Mouse (Mus musculus): ENCODE measurements around the gene Gigyf1. TPM values are rescaled to one million over a fixed set of nuclear protein-coding genes. Genes with fewer than 3 reads are reported as not detected.
A peak's percentile ranks its signal among the peaks of the same experiment; 100 is the strongest.

The Gigyf1 gene
- total RNA-seq, 1 experiment from 2014 or later = 12.5 TPM

DNA sequence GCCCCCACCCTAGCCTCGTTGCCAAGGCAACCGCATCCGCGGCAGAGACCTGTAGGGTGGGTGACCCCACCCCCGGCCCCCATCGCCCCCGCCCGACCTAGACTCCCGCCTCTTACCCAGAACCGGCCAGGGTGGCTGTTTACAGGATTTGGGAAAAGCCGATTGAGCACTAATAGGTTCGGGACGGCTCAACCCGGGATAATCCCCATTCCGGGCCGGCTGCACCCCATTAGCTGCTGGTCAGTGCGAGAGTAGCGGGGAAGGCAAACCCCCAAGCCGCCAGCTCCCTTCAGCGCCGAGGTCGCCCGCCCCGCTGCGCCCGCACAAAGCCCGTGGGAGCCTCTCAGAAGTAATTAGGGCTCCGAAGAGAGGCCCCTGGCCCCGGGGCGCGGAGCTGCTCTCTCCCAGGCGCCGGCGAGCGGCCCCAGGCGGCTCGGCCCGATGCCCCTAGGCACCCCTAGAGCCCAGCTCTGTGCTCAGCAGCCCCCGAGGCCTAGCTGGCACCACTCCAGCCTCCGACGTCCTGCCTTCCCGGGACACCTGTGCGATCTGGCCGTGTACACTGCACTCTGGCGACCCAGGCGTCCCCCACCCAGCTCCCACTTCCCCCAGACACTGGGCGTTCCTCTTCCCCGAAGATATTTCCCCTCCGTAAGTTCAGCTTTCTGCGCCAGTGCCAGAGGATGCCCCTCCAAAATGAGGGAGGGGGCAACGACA lies 13.2 kb downstream of the Gigyf1 start:
- ATAC-seq (replicated peaks; ENCODE audit: low read depth, poor library complexity, severe bottlenecking) = no peak

DNA sequence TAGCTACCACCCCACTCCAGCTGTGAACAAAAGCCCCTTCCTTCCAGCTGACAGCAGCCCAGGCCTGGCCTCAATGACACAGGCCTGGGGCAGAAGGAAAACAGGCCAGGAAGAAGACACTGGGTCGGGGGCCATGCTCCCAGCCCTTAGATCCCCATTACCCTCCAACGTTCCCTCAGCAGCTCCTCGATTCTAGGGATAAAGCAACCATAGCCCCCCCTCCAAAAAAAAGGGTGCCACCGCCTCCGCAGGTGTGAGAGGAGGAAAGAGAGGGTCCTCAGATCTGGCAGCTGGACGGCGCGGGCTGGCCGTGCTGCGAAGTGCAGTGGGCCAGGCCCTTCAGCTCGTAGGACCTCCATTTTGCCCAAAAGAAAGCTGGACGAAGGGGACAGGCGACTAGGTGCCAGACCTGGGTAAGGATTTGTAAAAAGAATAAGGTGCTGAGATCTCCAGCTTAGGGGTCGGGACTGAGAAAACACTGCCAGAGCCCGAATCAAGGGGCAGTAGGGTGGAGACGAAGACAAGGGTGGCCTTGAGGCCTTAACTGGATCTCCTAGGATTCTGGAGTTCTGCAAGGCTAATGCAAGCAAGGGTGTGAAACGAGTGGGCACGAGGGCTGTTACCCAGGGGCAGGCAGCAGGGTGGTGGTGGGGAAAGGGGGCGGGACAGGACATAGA lies 13.9 kb downstream of the Gigyf1 start:
- ATAC-seq (replicated peaks; ENCODE audit: low read depth, poor library complexity, severe bottlenecking) = no peak

DNA sequence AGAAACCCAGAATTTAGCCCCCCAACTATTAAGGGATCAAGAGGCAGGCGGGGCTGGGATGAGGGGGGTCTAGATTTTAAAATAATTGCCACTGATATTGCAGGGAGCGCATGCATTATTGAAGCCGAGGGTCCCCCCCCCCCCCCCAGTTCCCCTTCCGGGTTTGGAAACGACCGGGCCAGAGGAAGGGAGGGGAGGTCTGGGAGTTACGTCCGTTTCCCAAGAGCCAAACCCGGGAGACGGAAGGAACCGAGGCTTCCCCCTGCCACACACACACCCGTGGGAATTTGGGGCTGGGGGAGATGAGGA lies 14.4 kb downstream of the Gigyf1 start:
- peak; percentile 15 for ATAC-seq (replicated peaks; ENCODE audit: low read depth, poor library complexity, severe bottlenecking)

DNA sequence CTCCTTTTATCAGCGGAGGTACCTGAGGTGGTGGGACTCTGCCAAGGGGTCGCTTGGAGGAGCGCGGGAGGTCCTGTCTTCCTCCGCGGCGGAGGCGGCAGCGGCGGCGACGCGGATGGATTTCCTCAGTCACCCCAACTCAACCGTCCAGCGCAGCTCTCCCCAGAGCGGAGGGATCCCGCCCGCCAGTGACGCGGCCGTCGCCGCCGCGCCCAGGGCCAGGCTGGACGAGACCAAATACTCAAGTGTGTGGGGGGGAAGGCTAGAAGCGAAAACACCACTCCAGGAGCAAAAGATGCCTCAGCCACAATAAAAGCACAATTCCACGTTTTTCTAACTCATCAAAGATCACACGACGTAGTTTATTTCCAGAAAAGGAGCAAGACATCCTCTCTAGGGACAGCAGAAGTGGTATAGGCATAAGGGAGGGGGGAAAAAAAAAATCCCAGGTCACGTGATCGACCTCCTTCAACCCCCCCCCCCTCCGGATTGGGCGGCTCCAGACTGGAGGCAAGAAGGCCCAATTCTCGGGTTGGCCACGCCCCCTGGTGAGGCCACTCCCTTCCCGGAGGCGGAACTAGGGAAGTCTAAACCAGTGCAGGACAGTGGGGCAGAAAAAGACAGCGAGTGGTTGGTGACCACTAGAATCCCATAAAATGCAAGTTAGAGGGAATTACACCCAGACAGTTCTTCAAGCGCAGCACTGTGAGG lies 14.9 kb downstream of the Gigyf1 start, which contains the start of the genes Epo and Gnb2:
Gene Epo (minus strand): TSS at position 126 of the 711 bp plus-strand sequence.
Gene Gnb2 (minus strand): TSS at position 394 of the 711 bp plus-strand sequence.
- peak; percentile 81 for ATAC-seq (replicated peaks; ENCODE audit: low read depth, poor library complexity, severe bottlenecking)

DNA sequence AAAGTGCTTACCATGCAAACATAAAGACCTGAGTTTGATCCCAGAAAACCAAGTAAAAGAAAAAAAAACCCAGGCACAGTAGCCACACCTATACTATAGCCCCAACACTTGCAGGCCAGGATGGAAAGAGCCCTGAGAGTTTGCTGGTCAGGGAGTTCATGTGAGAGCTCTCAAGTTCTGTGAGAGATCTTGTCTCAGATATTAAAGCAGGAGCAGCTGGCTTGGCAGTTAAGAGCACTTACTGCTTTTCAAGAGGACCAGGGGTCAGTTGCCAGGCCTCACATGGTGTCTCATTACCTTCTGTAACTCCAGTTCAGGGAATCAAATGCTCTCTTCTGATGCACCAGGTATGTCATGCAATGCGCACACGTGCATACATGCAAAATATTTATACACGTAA lies 16.4 kb downstream of the Gigyf1 start:
- no peak for ATAC-seq (replicated peaks; ENCODE audit: low read depth, poor library complexity, severe bottlenecking)

DNA sequence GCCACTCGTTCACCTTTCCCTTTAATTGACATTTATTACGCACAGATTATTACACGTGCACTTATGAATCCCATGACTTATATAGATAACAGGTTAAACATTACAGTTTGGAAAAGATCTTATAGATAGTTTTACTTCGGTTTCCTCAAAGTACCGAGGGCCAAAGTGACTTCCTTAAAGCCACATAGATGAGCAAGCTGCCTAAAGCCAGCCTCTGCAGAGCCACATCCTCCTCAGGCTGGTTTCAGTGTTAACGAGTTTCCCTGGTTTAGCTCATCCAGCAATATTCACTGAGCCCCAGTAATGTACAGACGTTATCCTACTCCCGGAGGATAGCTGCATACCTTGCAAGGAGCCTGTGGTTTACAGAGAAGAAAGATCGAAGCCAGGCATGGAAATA lies 17.0 kb downstream of the Gigyf1 start:
- ATAC-seq (replicated peaks; ENCODE audit: low read depth, poor library complexity, severe bottlenecking) = no peak

DNA sequence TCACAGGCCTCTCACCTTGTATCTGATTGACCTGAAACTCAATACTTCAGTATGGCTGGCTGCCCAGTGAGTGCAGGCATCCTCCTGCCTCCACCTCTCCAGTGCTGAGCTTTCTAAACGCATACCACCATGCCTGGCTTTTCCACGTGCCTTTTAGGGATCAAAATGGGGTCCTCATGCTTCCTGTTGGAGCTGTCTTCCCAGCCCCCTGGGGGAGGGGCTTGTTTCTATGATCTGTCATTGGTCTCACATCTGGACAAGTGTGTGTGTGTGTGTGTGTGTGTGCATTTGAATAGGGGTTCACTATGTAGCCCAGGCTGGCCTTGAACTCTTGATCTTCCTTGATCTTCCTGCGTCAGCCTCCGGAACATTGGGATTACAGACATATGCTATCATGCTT lies 19.1 kb downstream of the Gigyf1 start:
- no peak for ATAC-seq (replicated peaks; ENCODE audit: low read depth, poor library complexity, severe bottlenecking)

DNA sequence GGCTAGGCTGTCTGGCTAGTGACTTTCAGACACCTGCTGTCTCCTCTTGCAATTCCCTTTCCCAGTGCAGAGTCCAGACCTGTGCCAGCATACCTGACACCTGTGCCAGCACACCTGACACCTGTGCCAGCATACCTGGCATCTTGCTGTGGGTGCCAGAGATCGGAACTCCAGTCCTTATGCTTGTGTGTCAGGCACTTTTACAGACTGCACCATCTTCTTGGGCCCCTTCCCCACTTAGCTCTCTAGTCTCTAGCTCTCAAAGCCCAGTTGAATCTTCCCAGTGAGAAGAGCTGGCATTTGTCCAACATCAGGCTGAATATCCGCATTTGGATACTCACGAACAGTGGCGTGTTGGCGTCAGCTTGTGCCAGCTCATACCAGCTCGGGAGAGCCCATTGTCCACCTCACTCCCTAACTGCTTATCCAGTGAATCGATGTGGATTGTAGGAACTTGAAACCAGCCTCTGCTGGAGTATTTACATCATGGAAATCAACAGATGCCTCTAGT lies 21.0 kb downstream of the Gigyf1 start:
- ATAC-seq (replicated peaks; ENCODE audit: low read depth, poor library complexity, severe bottlenecking) = no peak

DNA sequence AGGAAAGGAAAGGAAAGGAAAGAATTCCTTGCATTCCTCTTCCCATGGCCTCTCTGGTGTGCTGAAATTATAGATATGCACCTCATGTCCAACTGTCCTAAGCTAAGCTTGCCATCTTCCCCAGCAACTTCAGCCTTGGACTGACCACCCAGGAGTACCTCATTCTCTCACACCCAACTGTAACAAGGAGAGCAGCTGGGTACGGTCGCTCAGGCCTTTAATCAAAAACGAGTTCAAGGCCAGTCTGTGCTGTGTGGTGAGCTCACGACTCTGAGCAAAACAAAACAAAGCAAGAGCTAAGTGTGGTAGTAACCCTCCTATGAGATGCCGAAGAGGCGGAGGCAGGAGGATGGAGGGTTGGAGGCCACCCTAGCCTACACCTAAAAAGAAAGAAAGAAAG lies 22.6 kb downstream of the Gigyf1 start:
- no peak for ATAC-seq (replicated peaks; ENCODE audit: low read depth, poor library complexity, severe bottlenecking)

DNA sequence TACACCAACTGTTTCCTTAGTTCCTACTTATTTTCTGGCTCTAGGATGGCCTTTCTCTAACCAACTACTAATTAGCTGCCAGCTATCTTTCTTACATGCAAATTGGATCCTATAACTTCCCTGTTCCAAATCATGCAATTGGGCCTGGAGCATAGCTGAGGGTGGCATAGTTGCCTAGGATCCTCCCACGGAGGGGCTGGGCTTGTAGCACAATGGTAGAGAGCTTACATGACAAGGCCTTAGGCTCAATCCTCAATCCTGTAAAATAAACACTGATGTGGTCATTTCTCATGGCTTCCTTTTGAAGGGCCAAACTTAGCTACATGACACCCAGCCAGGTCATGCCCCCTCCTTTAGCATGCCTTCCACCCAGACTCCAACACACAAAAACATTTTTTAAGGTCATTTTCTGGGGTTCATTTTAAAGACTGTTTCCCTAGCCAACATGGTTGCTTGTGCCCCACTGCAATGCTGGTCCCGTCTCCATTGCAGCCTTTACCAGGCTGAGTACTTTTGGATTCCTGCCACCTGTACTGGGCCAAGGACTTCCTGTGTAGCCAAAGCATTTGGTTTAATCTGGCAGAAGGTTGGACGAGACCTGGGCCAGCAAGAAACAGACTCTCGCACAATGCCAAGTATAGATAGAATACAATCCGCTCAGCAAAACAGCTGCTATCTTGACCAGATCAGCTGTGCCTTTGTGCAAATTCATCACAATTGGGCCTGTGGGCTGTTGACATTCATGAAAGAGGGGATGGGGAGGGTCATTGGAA lies 23.6 kb downstream of the Gigyf1 start:
- 0 out of 2 replicates have a peak, but pooled peaks have one; percentile 11 for ATAC-seq (replicated peaks; ENCODE audit: low read depth, poor library complexity, severe bottlenecking)

DNA sequence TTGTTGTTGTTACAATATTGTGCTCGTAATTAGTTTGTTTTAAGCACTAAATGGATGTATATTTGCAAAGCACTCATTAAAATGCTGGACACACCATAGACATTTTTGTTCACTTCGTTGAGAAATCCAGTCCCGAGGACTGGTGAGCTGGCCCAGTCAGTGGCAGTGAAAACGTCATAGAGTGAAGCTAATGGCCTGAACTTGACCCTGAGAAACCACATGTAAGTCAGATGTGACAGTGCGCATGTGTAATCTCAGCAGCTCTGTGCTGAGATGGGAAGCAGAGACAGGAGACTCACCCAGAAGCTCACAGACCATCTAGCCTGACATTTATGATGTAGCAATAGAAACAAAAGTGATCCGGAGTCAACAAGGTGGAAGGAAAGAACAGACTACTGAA lies 26.6 kb downstream of the Gigyf1 start:
- ATAC-seq (replicated peaks; ENCODE audit: low read depth, poor library complexity, severe bottlenecking) = no peak

DNA sequence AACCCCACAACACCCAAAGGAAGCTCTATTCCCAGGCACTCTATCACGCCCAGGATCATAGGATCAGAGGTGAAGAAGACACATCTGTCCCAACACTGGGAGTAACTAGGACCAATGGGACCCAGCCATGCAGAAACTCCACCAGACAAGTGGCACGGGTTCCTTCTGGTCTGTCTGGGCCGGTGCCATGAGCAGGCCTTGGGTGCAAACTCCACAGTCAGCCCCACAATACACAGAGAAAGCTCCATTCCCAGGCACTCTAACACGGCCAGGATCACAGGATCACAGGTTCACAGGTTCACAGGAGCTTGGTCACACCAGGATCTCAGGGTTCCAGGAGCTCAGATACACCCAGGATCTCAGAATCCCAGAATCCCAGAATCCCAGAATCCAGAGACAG lies 27.2 kb downstream of the Gigyf1 start:
- ATAC-seq (replicated peaks; ENCODE audit: low read depth, poor library complexity, severe bottlenecking) = no peak

DNA sequence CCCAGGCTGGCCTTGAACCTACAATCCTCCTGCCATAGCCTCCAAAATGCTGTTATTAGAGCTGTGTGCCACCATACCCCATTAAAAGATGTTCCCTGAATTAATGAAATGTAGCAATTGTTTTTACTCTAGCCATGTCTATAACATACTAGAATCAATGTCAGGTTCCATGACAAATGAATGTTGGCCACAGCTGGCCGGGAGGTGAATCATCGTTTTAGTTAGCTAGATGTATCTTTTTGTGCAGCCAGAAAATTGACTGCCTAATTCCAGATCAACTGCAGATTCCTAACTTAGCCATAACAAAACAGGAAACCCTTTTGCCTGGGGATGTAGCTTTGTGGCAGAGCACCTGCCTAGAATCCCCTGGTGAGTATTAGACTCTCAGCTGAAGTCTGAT lies 31.5 kb downstream of the Gigyf1 start:
- ATAC-seq (replicated peaks; ENCODE audit: low read depth, poor library complexity, severe bottlenecking) = no peak

DNA sequence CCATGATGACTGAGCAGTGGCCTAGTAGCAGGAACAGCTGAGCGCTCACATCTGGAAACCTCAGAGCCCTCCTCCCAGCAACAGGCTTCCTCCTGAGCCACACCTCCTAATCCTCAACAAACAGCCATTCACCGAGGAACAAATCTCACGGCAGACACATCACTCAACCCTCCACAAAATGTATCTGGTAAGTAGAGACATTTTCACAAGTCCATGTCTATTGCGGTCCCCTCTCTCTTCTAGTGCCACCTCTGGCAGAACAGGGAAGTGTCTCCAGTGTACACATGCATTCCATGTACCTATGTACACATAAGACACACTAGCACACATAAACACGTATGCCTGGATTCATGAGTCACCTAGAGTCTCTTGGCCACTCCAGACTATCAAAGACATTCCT lies 32.8 kb downstream of the Gigyf1 start:
- peak; percentile 66 for ATAC-seq (replicated peaks; ENCODE audit: low read depth, poor library complexity, severe bottlenecking)

DNA sequence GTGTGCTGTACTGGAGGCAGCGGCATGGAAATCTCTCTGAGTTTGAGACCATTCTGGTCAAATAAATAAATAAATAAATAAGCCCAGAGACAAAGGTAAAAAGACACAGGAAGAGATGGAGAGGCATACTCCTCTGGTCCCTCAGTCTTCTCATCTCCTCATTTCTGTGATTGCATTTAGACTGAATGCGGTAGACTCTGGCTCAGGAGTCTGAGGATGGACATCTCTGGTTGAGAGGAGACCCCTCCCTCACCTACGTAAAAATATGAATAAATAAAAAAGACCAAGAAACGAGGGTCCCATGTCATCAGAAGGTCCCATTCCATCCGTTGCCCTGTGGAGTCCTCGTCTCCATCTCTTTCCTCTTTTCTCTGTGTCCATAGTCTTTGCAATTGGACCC lies 34.7 kb downstream of the Gigyf1 start:
- ATAC-seq (replicated peaks; ENCODE audit: low read depth, poor library complexity, severe bottlenecking) = no peak

DNA sequence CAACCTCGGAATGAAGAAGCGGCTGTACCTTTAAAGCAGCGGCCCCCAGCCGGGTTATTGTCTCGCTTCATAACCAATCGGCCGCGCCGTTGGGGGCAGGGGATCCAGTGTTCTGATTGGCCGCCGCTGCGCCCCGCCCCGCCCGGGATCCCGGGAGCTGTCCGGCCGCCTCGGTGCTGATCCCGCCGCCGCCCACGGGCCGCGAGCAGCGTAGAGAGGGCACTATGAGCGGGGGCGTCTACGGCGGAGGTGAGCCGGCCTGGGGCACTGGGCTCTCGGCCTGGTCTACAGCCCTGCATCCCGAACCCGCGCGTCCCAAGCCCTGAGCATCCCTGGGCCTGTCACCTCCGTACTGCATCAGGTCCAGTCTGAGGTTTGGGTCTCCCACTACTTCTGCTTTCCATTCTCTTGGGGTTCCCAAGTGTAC lies 35.1 kb downstream of the Gigyf1 start, which contains the start of gene Actl6b:
Gene Actl6b (plus strand): TSS at position 107 of the 427 bp plus-strand sequence.
- ATAC-seq (replicated peaks; ENCODE audit: low read depth, poor library complexity, severe bottlenecking) = peak; percentile 78

DNA sequence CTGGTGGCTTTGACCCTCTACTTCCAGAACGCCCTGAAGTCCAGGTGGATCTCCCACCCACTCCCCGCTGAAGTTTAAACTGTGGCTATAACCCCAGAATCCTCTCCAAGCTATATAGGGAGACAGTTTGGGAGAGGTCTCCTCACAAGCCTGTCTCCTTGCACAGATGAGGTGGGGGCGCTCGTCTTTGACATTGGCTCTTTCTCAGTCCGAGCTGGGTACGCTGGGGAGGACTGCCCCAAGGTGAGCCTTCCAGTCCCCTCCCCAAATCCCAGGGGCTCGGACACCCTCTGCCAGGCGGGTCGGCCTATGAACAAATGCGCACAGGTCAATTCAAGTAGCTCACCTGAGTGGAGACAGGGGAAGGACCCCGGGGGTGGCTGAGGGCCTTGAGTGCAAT lies 35.5 kb downstream of the Gigyf1 start:
- ATAC-seq (replicated peaks; ENCODE audit: low read depth, poor library complexity, severe bottlenecking) = no peak

DNA sequence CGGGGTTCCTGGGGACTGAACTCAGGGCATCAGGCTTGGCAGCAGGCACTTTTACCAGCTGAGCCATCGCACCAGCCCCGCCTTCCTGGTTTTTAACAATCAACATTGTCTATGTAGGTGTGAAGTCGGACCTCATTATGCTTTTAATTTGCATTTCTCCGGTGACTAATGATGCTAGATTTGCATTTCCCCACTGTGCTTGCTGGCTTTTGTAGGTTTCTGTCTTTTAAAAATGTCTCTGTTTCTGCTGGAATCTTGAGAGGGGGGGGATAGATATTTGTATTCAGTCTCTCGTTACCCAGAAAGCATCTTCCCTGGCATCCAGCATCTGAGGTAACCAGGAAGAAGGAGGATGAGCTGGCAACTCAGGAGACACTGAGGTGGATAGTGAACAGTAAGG lies 43.2 kb downstream of the Gigyf1 start:
- ATAC-seq (replicated peaks; ENCODE audit: low read depth, poor library complexity, severe bottlenecking) = no peak

DNA sequence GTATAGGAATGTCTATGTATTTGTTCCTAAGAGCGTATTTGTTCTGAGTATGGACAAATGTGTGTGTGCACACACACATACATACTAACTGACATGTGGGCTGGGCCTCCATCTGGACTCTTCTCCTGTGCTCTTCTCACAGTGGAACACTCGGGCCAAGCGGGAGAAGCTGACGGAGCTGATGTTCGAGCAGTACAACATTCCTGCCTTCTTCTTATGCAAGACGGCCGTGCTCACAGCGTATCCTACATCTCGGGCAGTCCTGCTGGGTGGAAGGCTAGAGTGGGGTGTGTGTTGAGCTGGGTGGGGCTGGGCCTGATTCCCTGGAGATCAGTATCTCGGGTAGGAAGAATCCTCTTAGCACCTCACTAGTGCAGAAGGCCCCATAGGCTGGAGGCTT lies 44.6 kb downstream of the Gigyf1 start:
- no peak for ATAC-seq (replicated peaks; ENCODE audit: low read depth, poor library complexity, severe bottlenecking)

DNA sequence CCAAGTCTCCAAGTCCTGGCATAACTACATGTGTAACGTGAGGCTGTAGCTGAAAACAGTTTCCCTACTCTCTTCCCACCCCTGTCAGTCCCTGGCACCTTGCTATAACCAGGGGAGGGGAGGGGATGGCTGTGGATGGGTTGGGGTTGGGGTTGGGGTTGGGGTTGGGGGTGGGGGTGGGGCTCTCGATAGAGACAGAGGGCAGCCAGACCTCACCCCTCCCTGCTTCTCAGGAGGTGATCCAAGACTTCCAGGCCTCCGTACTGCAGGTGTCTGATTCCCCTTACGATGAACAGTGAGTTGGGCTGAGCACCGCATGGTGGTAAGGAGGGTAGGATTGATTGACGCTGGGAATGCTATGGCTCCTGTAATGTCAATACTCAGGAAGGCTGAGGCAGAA lies 47.4 kb downstream of the Gigyf1 start:
- ATAC-seq (replicated peaks; ENCODE audit: low read depth, poor library complexity, severe bottlenecking) = no peak

All from common myeloid progenitor, adult 5-6 weeks (primary cell).